Mouse (Mus musculus) liver, adult 10 weeks (tissue): ENCODE measurements around the gene Vmn2r15. TPM values are rescaled to one million over a fixed set of nuclear protein-coding genes. Genes with fewer than 3 reads are reported as not detected.

Experiments used
- polyA plus RNA-seq: library from polyadenylated mRNA; stranded (reverse); fragments of 350-450 nt; fragmentation: Illumina TruSeq; extraction: RNeasy Lipid Tissue Mini Kit (QIAGEN cat#74804); gene quantifications from one replicate; pipeline ENCODE4 v1.2.3, GENCODE M21; 2014; ENCODE audit warnings: low read depth, low replicate concordance

The Vmn2r15 gene
- polyA plus RNA-seq = not detected

GRCm38 (mm10) chr5:109297544-109297943 lies at the start of gene Vmn2r15:
Vmn2r15 (minus strand) TSS chr5:109297644.

GRCm38 (mm10) chr5:109329862-109330261 lies 32.4 kb upstream of the Vmn2r15 start, which contains the start of gene Vmn2r16:
Vmn2r16 (plus strand) TSS chr5:109330162.

Other genes starting within 250 kb of the Vmn2r15 start
- gene Vmn2r11, start 238.1 kb downstream of the Vmn2r15 start, polyA plus RNA-seq = not detected
- not detected for gene Vmn2r12, start 199.7 kb downstream of the Vmn2r15 start, polyA plus RNA-seq
- not detected for gene Vmn2r13, start 105.4 kb downstream of the Vmn2r15 start, polyA plus RNA-seq
- not detected for gene Vmn2r14, start 72.9 kb downstream of the Vmn2r15 start, polyA plus RNA-seq
- gene Vmn2r16, start 32.5 kb upstream of the Vmn2r15 start, polyA plus RNA-seq = not detected
- not detected for gene Vmn2r17, start 122.0 kb upstream of the Vmn2r15 start, polyA plus RNA-seq